Mouse (Mus musculus) telencephalon, adult 2 months (tissue): ENCODE data around the gene Dlg5.

Experiments used
- DNase-seq: peaks from one replicate; pipeline ENCODE4 v3.0.0-alpha.2; 2011; ENCODE audit warnings: low read depth, low spot score

Gene Dlg5

DNA sequence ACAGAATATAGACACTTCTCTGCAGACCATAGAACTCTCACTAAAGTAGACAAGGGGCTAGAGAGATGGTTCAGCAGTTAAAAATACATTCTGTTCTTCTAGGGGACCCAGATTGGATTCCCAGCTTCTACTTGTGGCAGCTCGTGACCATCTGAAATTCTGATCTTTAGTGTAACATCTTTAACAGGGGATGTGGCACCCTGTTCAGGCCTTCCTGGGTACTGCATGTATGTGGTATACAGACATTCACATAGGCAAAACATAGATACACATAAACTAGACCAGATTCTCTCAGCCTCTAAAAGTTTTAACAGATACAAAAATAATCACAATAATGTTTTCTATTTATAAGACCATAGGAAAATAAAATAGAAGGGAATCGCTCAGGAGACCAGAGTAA lies 120.7 kb downstream of the Dlg5 start:
- DNase-seq: no peak

DNA sequence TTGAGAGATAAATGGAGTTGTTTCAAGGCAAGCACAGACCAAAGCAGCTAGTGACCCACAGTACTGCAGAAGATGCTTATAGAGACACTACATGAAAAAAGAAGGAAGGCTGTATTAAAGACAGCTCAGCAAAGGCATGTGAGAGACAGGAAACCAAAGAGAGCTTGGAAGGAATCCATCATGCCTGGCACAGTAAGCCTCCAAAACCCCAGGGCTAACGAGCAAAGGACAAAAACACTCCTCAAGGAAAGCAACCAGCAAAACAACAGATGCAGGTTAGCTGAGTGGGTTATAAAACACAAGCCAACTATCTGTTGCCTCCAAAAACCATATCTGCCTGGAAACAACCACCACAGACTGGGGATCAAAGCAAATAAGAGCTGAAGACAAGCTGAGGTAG lies 121.5 kb downstream of the Dlg5 start:
- peak; percentile 23 for DNase-seq

DNA sequence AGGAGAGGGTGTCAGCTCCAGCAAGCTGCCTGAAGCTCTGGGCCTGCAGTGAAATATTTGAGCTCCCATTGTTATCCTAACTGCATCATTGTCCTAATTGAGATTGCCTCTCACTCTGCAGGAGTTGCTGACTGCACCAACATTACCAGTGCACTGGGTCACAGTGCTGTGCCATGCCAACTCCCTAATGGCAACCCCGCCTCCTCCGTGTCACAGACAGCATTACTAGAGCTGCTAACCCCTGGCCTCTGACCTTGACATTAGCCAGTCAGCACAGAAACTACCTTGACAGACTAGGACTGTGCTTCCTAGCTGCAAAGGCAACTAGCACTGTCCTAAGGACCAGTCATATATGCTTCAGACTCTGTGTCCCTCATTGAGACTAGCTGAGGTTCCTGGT lies 139.0 kb downstream of the Dlg5 start:
- DNase-seq: no peak

DNA sequence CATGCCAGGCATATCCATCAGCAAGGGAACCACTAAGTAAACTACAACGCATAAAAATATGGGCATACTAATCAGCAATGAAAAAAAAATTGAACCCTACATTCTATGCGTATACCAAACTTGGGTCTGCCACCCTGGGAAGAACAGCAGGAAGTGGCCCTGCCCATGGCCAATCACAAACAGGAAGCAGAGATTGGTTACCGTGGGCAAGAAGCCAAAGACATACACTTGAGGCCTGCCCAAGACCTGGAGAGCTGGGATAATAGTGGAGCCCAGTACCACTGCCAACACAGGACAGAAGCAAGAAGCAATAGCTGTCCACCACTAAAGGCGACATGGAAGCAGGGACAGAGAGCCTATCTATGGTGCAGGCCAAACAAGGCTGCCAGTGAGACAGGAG lies 146.9 kb downstream of the Dlg5 start:
- DNase-seq: no peak

DNA sequence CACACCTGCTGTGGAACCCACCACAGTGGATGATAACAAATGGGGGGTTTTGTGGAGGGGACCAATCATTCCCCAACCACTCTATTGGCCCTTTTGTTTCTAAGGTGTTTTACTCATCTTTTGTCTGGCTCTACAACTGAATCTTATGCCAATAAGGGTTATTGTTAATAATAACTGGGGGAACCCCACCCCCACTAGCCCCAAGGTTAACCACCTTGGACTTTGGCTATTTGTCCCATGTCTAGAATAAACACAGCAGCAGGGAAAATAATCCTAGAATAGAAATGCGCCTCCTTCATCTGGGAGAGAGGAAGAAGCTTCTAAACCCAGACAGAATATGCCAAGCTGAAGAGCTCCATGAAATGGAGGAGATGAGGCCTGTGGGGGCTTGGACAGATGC lies 151.1 kb downstream of the Dlg5 start:
- DNase-seq: no peak

DNA sequence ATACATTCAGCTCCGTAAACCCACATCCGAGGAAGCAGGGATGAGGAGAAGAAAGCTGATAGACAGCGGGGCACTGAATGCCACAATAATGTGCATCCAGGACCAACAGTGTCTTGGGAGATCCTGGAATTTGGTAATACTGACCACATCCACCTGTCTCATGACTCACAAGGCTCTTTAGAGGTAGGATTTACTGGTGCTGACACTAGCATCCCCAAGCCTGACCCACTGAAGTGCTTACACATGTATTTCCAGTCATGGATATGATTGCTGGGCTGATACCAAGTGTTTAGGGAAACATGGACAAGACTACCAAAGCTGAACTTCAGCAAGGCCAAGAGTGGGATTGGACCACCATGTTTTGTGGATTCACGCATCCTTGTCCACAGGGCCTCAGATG lies 152.5 kb downstream of the Dlg5 start:
- no peak for DNase-seq

DNA sequence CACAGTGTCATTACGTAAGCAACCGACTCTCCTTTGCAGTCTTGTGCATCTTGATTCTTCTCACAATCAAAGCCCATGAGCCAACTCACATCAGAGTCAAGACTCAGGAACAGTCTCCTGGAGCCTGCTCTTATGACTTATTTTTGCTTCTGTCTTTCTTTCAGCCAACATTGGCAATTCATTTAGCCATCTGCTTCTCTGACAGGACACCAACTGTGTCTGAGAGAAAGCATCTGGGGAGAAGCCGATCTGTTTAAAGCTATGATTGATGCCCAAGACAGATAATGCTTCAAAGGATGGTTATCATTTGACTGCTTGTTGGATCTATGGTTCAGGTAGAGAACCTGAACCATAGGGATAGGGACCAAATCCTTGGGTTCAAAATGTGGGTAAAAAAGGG lies 153.3 kb downstream of the Dlg5 start:
- DNase-seq: no peak

DNA sequence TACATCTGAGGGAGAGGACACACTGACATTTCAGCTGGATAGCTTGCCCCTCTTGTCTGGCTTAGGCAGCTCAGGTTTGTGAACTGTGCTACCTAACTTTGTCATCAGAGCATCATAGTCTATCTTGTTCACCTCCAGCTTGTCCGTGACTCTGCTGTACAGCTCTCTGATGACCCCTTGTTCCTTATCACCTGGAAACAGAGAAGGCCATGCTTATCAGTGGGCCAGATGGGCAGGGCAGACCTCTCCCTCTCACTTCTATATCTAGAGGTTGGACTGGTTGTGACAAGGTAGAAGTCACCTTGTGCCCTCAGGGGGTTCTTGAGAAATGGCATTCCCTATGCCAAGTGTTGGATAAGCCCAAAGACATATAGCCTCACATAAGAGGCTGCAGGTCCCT lies 154.9 kb downstream of the Dlg5 start:
- DNase-seq: no peak

DNA sequence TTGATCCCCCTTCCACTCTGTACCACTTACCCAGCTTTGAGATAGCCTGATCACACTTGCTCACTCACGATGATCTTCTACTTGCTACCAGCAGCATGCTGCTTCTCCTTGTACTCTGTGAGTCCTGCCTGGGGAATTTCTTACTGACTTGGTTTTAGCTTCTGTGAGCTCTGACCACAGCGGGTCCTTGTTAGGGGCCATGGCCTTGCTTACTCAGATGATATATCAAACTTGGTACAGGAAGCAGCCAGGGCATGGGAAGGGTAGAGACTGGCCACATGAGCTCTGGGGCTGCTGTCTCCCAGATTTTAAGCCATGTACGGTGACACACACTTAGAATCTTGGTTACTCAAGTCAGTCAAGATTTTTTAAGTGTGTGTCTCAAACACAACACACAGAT lies 156.5 kb downstream of the Dlg5 start:
- DNase-seq: no peak

DNA sequence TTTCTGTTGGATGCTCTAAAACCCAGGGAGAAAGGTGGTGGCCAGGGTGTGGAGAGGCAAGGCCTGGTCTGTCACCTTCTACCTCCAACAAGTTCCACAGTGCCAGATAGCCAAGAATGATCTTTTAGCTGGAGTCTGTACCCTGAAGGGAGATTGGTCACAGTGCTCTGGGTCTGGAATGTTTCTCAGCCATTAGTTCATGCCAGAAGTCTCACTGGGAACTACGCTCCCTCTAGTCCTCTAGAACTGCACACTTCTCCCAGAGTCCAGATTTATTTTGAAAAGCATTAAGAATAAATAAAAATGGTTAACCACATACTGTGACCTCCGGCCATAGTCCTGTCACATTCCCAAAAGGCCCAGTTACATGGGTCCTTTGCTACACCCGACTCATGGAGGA lies 158.3 kb downstream of the Dlg5 start:
- DNase-seq: no peak

DNA sequence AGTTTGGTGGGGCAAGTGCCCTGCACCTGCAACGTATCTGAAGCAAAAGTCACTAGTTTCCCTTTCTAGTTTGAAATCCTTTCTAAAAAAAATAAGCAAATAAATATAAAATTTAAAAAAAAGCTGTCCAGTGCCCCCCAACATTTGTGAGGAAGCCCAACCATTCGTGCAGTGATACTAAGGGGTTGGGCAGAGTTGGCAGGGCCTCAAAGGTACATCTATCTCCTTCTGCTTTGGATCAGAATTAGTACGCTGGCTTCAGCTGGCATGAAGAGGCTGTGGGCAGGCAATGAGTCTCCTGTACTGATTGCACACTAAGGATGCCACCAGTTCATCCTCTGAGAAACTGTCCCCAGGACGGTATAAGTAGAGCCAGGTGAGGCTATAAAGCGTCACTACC lies 159.2 kb downstream of the Dlg5 start:
- no peak for DNase-seq
